Mouse (Mus musculus) cortical plate, adult 2 months (tissue): ENCODE measurements around the gene Lmntd1.

Source experiments
- CTCF ChIP-seq: fragments of 200-500 bp; IDR thresholded peaks from 2 replicates; pipeline ENCODE4 v1.5.1; 2011; ENCODE audit warnings: mild to moderate bottlenecking, control low read depth, low read length; ENCODE audit not compliant: insufficient read depth; ENCODE audit errors: extremely low read depth
- POLR2A ChIP-seq: fragments of 200-500 bp; IDR thresholded peaks from 2 replicates; pipeline ENCODE4 v1.6.1; 2011; ENCODE audit warnings: mild to moderate bottlenecking, low read length, control low read depth; ENCODE audit not compliant: insufficient read depth; ENCODE audit errors: extremely low read depth

DNA sequence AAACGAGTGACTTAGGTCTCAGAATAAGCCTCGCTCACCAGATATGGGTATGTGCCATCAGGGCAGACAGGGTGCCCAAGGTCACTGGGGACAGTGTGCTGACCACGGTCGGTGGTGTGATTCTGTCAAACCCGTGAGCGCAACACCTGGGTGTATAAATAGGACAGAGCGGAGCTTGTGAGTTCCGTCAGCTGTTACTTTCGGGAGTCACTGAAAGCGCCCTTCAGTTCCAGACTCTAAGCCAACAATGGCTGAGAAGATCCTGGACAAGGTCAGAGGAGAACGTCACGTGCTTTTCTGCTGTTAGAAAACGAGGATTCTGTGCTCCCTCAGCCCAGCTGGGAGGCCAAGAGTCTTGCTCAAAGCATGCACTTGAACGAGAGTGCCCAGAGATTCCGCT lies 157.1 kb downstream of the Lmntd1 start:
- no peak for TF ChIP-seq POLR2A
- no peak for TF ChIP-seq CTCF
